Mouse (Mus musculus) neural tube, embryonic 14.5 days (tissue): Measurements from ENCODE around the gene Olfr1453. TPM values are rescaled to one million over a fixed set of nuclear protein-coding genes. Genes with fewer than 3 reads are reported as not detected.
"Not testable (repeated sequence)": the region's sequence is repeated elsewhere in the genome, so short reads cannot be mapped to it uniquely, and the experiment has no call there.

Source experiments
- ATAC-seq: fragments of 200-750 bp; cut with Nextera tagmentation; 2 replicates; pipeline ENCODE4 v1.8.0; 2017; ENCODE audit warnings: low read depth, mild to moderate bottlenecking, moderate TSS enrichment, moderate library complexity
- H3K27ac ChIP-seq: fragments of 300-500 bp; sonication (generic); 2 replicates; pipeline ENCODE4 v1.5.1; 2014; ENCODE audit warnings: low read depth, mild to moderate bottlenecking, control low read depth, low read length, moderate library complexity, mixed read lengths
- H3K27me3 ChIP-seq: fragments of 300-500 bp; sonication (generic); 2 replicates; pipeline ENCODE4 v1.6.1; 2014; ENCODE audit warnings: low read length; ENCODE audit not compliant: control insufficient read depth, insufficient read depth
- H3K36me3 ChIP-seq: fragments of 300-500 bp; sonication (generic); 2 replicates; pipeline ENCODE4 v1.6.1; 2014; ENCODE audit warnings: low read length, mixed read lengths; ENCODE audit not compliant: control insufficient read depth, insufficient read depth
- H3K4me1 ChIP-seq: fragments of 300-500 bp; sonication (generic); 2 replicates; pipeline ENCODE4 v1.6.1; 2014; ENCODE audit warnings: low read length; ENCODE audit not compliant: control insufficient read depth, insufficient read depth
- H3K4me2 ChIP-seq: fragments of 300-500 bp; sonication (generic); 2 replicates; pipeline ENCODE4 v1.6.1; 2014; ENCODE audit warnings: mild to moderate bottlenecking, low read depth, low read length, control low read depth
- H3K4me3 ChIP-seq: fragments of 300-500 bp; sonication (generic); 2 replicates; pipeline ENCODE4 v1.5.1; 2014; ENCODE audit warnings: low read depth, low read length, control low read depth, mixed read lengths
- H3K9ac ChIP-seq: fragments of 300-500 bp; sonication (generic); replicated peaks from 2 replicates; pipeline ENCODE4 v1.6.1; 2014; ENCODE audit warnings: low read depth, mild to moderate bottlenecking, control low read depth, low read length, mixed read lengths
- H3K9me3 ChIP-seq: fragments of 300-500 bp; sonication (generic); 2 replicates; pipeline ENCODE4 v1.6.1; 2016; ENCODE audit warnings: low read length; ENCODE audit not compliant: control insufficient read depth
- WGBS: fragments of 180-500 bp; shearing (Covaris S2); extraction: QIAGEN DNeasy Blood & Tissue Kit; methylation state at CpG from one replicate; pipeline ENCODE4 v1.1.7; 2014; 5-methylcytosine and 5-hydroxymethylcytosine counted together
- polyA plus RNA-seq: library from polyadenylated mRNA; unstranded; fragments of >200 nt; fragmentation: Nextera tagmentation; extraction: Ambion mirVana; gene quantifications from 2 replicates; pipeline ENCODE4 v1.2.1, GENCODE M21; 2014

Olfr1453 gene
- polyA plus RNA-seq, result not detected in 2 replicates

DNA sequence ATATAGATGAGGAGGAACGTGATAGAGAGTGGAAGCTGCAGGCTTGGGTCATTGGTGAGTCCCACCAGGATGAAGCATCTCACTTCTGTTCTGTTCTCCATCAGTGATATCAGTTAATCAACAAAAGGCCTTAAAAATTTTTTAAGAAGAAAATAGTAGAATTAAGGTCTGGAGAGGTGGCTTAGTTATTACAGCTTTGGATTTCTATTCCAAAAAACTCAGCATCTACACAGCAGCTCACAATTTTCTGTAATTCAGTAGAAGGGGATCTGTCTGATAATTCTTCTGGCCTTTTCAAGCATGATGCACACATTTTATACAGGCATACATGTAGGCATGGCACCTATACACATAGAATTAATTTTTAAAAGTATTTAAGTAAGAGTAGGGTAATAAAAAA is at the start of gene Olfr1453:
Gene Olfr1453 (minus strand): TSS at position 101 of the 400 bp plus-strand sequence.
- Histone ChIP-seq H3K27me3 (no peaks in the 10 kb centered on the region), H3K4me3 (no peak within 1 kb of the TSS), H3K9ac (no peak within 1 kb of the TSS), H3K27ac (no peak within 1 kb of the TSS), H3K9me3 (no peaks in the 10 kb centered on the region; the same call in 1 of the 2 replicates), H3K4me1 (no peaks in the 10 kb centered on the region), H3K36me3 (no peaks in the 10 kb centered on the region), H3K4me2 (no peak within 1 kb of the TSS)
- no peak for ATAC-seq
- 60% methylated on average over 1 of the region's 1 CpGs for WGBS

DNA sequence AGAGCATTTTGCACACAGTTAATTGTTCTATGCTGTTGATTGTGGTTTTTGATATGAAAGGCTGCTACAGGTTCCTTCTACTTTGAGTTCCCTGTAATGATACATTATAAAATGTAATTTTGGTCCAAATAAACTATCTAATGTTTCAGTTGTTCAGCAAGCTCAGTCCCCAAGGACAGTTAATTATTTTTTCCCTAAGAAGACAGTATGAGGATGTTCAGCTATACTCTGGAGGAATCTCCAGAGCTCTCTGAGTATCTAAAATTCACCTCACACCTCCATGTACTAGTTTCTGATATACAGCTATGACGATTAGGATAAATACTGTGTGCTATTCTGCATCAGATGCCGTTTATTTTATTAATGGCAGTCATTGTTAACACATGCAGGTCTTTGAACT is 32.2 kb upstream of the Olfr1453 start, which contains the start of gene Olfr1454:
Gene Olfr1454 (plus strand): TSS at position 301 of the 400 bp plus-strand sequence.
- H3K4me3 ChIP-seq, result no peak within 1 kb of the TSS
- H3K36me3 ChIP-seq, result no peaks in the 10 kb centered on the region
- ATAC-seq, result no peak
- no peak within 1 kb of the TSS for H3K4me2 ChIP-seq
- H3K4me1 ChIP-seq, result no peaks in the 10 kb centered on the region
- no peaks in the 10 kb centered on the region for H3K27me3 ChIP-seq
- peaks cover 4% of the 10 kb centered on the region for H3K9me3 ChIP-seq
- H3K9ac ChIP-seq, result no peak within 1 kb of the TSS
- 78% methylated on average over 2 of the region's 2 CpGs for WGBS
- no peak within 1 kb of the TSS for H3K27ac ChIP-seq

GRCm38 (mm10) chr19:12994714-12995113 is 33.4 kb downstream of the Olfr1453 start, which contains the start of gene Olfr1451:
Olfr1451 (plus strand) TSS chr19:12995014.
- no peaks in the 10 kb centered on the region for H3K4me1 ChIP-seq
- H3K4me2 ChIP-seq, result no peak within 1 kb of the TSS
- no peaks in the 10 kb centered on the region for H3K36me3 ChIP-seq
- no peak within 1 kb of the TSS for H3K27ac ChIP-seq
- no peaks in the 10 kb centered on the region for H3K9me3 ChIP-seq
- H3K9ac ChIP-seq, result no peak within 1 kb of the TSS
- no peak within 1 kb of the TSS for H3K4me3 ChIP-seq
- no peak for ATAC-seq
- no peaks in the 10 kb centered on the region for H3K27me3 ChIP-seq
- 80% methylated on average over 2 of the region's 2 CpGs for WGBS

DNA sequence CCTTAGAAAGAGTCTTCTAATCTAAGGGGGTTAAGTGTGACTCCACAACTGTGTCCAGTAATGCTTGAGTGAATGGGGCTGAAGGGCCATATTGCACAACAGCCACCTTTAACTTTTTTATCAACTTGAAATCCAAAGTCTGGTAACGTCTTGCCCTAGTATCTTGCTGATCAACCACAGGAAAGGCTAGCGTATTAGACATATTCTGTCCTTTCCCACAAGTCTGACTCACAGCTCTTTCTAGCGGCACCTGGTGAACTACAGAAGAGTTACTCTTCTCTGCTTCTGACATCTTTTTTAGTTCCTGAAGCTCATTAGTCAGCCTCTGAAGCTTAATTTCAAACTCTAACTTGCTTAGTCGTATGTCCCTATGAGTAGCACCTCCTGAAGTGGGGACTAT is 35.8 kb downstream of the Olfr1453 start:
- not testable (repeated sequence) for H3K27ac ChIP-seq, H3K36me3 ChIP-seq, H3K4me3 ChIP-seq, ATAC-seq, H3K27me3 ChIP-seq, H3K4me2 ChIP-seq, H3K9ac ChIP-seq, H3K4me1 ChIP-seq, H3K9me3 ChIP-seq
- WGBS, result 92% methylated on average over 4 of the region's 4 CpGs

Other genes with a start within 250 kb of the Olfr1453 start
- 9.1 and 11.7 TPM in 2 replicates for gene Zfp91, start 232.2 kb downstream of the Olfr1453 start, polyA plus RNA-seq
- 0.75 and 1.6 TPM in 2 replicates for gene Lpxn, start 232.1 kb downstream of the Olfr1453 start, polyA plus RNA-seq
- not detected in 2 replicates for gene Gm5244, start 181.6 kb downstream of the Olfr1453 start, polyA plus RNA-seq
- not detected in 2 replicates for gene Olfr1444, start 171.0 kb downstream of the Olfr1453 start, polyA plus RNA-seq
- not detected in 2 replicates for gene Olfr1445, start 144.5 kb downstream of the Olfr1453 start, polyA plus RNA-seq
- gene Olfr1446, start 134.8 kb downstream of the Olfr1453 start, polyA plus RNA-seq, result not detected in 2 replicates
- not detected in 2 replicates for gene Olfr1447, start 124.6 kb downstream of the Olfr1453 start, polyA plus RNA-seq
- not detected in 2 replicates for gene Olfr1448, start 103.9 kb downstream of the Olfr1453 start, polyA plus RNA-seq
- not detected in 2 replicates for gene Olfr1449, start 97.5 kb downstream of the Olfr1453 start, polyA plus RNA-seq
- gene Olfr1450, start 78.1 kb downstream of the Olfr1453 start, polyA plus RNA-seq, result not detected in 2 replicates
- gene Olfr1451, start 33.3 kb downstream of the Olfr1453 start, polyA plus RNA-seq, result not detected in 2 replicates
- not detected in 2 replicates for gene Olfr1454, start 32.3 kb upstream of the Olfr1453 start, polyA plus RNA-seq
- not detected in 2 replicates for gene Olfr1457, start 69.6 kb upstream of the Olfr1453 start, polyA plus RNA-seq
- gene Olfr1458, start 78.4 kb upstream of the Olfr1453 start, polyA plus RNA-seq, result not detected in 2 replicates
- gene Olfr1459, start 121.2 kb upstream of the Olfr1453 start, polyA plus RNA-seq, result not detected in 2 replicates
- not detected in 2 replicates for gene Olfr1461, start 134.7 kb upstream of the Olfr1453 start, polyA plus RNA-seq
- not detected in 2 replicates for gene Olfr1462, start 157.4 kb upstream of the Olfr1453 start, polyA plus RNA-seq
- not detected in 2 replicates for gene Olfr1463, start 203.0 kb upstream of the Olfr1453 start, polyA plus RNA-seq